Mouse (Mus musculus) ES-E14 (cell line): ENCODE measurements around the gene Pik3cd.

Experiments used
- CHD2 ChIP-seq: IDR thresholded peaks from 2 replicates; pipeline ENCODE4 v1.6.1; 2014; ENCODE audit warnings: mild to moderate bottlenecking, low read depth, low read length, inconsistent platforms
- ZNF384 ChIP-seq: IDR thresholded peaks from 2 replicates; pipeline ENCODE4 v1.6.1; 2012; ENCODE audit warnings: low read depth, low read length, inconsistent platforms

DNA sequence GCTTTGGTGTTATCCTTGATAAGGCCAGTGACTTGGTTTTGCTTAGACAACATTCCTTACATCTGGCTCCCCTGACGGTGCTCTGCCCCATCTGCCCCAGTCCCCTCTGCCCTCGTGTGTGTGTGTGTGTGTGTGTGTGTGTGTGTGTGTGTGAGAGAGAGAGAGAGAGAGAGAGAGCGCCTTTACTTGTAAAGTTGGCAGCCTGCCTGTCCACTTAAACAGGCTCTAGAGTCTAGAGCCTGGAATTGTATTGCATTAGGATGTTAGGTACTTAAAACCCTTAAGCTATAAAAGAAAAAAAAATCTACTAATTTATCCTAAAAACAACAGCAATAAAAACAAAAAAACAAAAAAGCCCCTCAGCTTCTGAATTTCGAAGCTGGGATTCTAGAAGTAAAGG is 100.9 kb downstream of the Pik3cd start:
- TF ChIP-seq ZNF384 (no peak), CHD2 (no peak)
